Mouse (Mus musculus): ENCODE data around the gene Bmpr2.

The Bmpr2 gene

GRCm38 (mm10) chr1:59926021-59926672 is 162.9 kb downstream of the Bmpr2 start:
- DNase-seq (ENCODE audit: low read depth in 1 of 2, low spot score in 2 of 2) = no peak

GRCm38 (mm10) chr1:59927131-59927680 is 164.0 kb downstream of the Bmpr2 start:
- no peak for DNase-seq (ENCODE audit: low read depth in 1 of 2, low spot score in 2 of 2)

Data from monocyte, adult 2 months (primary cell).